Mouse (Mus musculus) liver, embryonic 12.5 days (tissue): ENCODE measurements around the gene Lrba. TPM values are rescaled to one million over a fixed set of nuclear protein-coding genes. Genes with fewer than 3 reads are reported as not detected.

Experiments used
- ATAC-seq: fragments of 200-750 bp; cut with Nextera tagmentation; 2 replicates; pipeline ENCODE4 v1.8.0; 2017; ENCODE audit warnings: moderate number of reproducible peaks, mild to moderate bottlenecking, moderate library complexity
- H3K27ac ChIP-seq: fragments of 300-500 bp; sonication (generic); 2 replicates; pipeline ENCODE4 v1.5.1; 2016; ENCODE audit warnings: mild to moderate bottlenecking
- H3K27me3 ChIP-seq: fragments of 300-500 bp; sonication (generic); replicated peaks from 2 replicates; pipeline ENCODE4 v1.6.1; 2016; ENCODE audit warnings: mild to moderate bottlenecking, moderate library complexity
- H3K36me3 ChIP-seq: fragments of 300-500 bp; sonication (generic); 2 replicates; pipeline ENCODE4 v1.6.1; 2016; ENCODE audit warnings: mild to moderate bottlenecking, moderate library complexity
- H3K4me1 ChIP-seq: fragments of 300-500 bp; sonication (generic); 2 replicates; pipeline ENCODE4 v1.6.1; 2016
- H3K4me2 ChIP-seq: fragments of 300-500 bp; sonication (generic); 2 replicates; pipeline ENCODE4 v1.6.1; 2016; ENCODE audit warnings: mild to moderate bottlenecking, moderate library complexity
- H3K4me3 ChIP-seq: fragments of 300-500 bp; sonication (generic); 2 replicates; pipeline ENCODE4 v1.5.1; 2016; ENCODE audit warnings: mild to moderate bottlenecking, moderate library complexity
- H3K9ac ChIP-seq: fragments of 300-500 bp; sonication (generic); 2 replicates; pipeline ENCODE4 v1.6.1; 2016; ENCODE audit warnings: mild to moderate bottlenecking, moderate library complexity
- H3K9me3 ChIP-seq: fragments of 300-500 bp; sonication (generic); replicated peaks from 2 replicates; pipeline ENCODE4 v1.6.1; 2016; ENCODE audit warnings: mild to moderate bottlenecking, moderate library complexity
- WGBS: fragments of 180-500 bp; shearing (Covaris S2); methylation state at CpG from one replicate; pipeline ENCODE4 v1.1.7; 2016; ENCODE audit not compliant: insufficient replicate concordance; 5-methylcytosine and 5-hydroxymethylcytosine counted together
- polyA plus RNA-seq: library from polyadenylated mRNA; unstranded; fragments of >200 nt; fragmentation: Nextera tagmentation; extraction: Ambion mirVana; gene quantifications from 2 replicates; pipeline ENCODE4 v1.2.1, GENCODE M21; 2016

The Lrba gene
- polyA plus RNA-seq, 1 experiment from 2014 or later = 3.6 TPM

DNA sequence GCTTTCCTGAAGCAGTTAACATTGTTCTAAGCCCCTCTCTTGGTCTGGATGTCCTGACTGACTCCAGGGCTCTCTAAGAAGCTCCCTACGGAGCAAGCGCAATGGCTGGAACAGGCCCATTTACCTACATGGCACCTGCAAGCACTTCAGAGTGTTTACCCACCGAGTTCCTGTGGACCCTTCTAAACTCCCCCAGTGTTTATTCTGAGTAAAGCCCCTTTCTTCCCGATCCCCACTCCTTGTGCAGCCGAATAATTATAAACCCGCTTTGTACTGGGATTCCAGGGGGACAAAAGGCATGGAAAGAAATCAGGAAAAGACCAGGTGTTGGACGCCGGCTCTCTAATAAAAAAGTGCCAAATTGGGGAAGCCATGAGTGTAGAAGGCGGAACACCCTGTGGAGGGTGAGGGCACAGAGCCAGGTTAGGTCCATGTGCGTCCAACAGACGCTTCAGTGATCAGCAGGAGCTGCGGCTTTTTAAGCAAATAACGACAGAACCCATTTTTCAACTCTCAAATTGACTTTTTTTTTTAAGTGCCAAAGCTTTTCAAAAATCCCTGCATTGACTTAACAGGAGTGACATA is 593.6 kb downstream of the Lrba start:
- H3K27ac ChIP-seq = no peak overlapping the region
- H3K36me3 ChIP-seq = no peaks in the 10 kb centered on the region
- no peak overlapping the region for H3K9ac ChIP-seq
- ATAC-seq = no peak
- H3K27me3 ChIP-seq = 0 out of 2 replicates have a peak, but pooled peaks cover 2% of the 10 kb centered on the region
- H3K9me3 ChIP-seq = no peaks in the 10 kb centered on the region
- H3K4me3 ChIP-seq = no peak overlapping the region
- H3K4me2 ChIP-seq = no peak overlapping the region
- 75% methylated on average over 13 of the region's 13 CpGs for WGBS
- H3K4me1 ChIP-seq = no peaks in the 10 kb centered on the region

DNA sequence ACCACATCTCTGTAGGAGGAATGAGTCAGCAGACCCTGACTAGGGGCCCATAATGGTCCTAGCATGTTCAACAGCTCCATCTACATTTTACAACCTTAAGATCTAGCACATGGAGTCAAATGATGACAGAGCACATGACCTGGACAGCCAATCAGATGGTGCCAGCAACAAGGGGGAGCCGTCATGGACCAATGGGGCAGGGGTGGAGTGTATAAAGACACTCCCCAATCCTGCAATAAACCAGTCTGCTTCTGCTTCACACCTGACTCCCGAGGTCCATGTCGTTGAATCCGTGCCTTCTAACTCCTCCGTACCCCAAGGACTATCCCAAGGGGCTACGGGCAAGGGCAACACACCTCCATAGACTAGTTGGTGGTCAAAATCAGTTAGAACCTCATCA is 594.9 kb downstream of the Lrba start:
- H3K4me3 ChIP-seq = no peak overlapping the region
- H3K4me2 ChIP-seq = no peak overlapping the region
- no peak for ATAC-seq
- no peaks in the 10 kb centered on the region for H3K36me3 ChIP-seq
- 0 out of 2 replicates have a peak, but pooled peaks cover 2% of the 10 kb centered on the region for H3K27me3 ChIP-seq
- H3K4me1 ChIP-seq = no peaks in the 10 kb centered on the region
- no peak overlapping the region for H3K27ac ChIP-seq
- 89% methylated on average over 6 of the region's 6 CpGs for WGBS
- H3K9me3 ChIP-seq = no peaks in the 10 kb centered on the region
- no peak overlapping the region for H3K9ac ChIP-seq

DNA sequence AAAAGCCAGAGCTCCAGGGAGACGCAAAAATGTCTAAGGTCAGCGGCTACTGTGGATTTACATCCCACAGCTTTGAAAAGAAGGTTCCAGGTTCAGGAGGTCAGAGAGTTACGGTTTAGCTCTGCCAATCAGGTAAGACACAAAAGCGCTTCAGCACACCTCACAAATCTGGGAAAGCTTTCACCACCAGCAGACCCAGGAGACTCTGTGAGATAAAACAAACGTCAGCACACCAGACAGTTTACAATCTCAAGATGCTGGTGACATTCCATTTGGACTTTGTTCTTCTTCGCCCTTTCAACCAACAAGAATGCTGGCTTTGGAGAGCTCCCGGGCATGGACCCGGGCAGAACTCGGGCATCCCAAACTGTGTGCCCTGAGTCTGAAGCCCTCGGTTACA is 595.9 kb downstream of the Lrba start:
- no peak overlapping the region for H3K9ac ChIP-seq
- H3K4me1 ChIP-seq = no peaks in the 10 kb centered on the region
- 64% methylated on average over 10 of the region's 10 CpGs for WGBS
- no peak for ATAC-seq
- 0 out of 2 replicates have a peak, but pooled peaks cover 2% of the 10 kb centered on the region for H3K27me3 ChIP-seq
- H3K27ac ChIP-seq = no peak overlapping the region
- H3K4me2 ChIP-seq = no peak overlapping the region
- H3K4me3 ChIP-seq = no peak overlapping the region
- H3K9me3 ChIP-seq = no peaks in the 10 kb centered on the region
- no peaks in the 10 kb centered on the region for H3K36me3 ChIP-seq

DNA sequence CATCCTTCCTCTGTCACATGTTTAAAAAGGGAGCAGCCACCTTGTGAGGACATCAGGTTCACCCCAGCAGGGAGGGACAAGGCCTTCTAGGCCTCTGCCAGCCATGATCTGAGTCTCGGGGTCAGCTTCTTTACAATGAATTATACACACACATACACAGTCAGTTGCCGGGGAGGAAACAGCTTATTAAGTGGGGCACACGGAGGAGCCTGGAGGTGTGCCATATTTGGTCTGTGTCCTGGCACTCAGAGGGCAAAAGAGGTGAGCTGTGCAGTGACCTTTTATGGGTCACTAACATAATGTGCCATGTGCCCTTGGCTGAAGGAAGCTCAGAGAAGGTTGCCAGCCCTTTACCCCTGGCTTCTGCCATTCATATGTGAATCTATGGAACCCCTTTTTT is 596.9 kb downstream of the Lrba start:
- Histone ChIP-seq H3K36me3 (no peaks in the 10 kb centered on the region), H3K9me3 (no peaks in the 10 kb centered on the region), H3K27ac (no peak overlapping the region), H3K4me2 (no peak overlapping the region), H3K4me1 (no peaks in the 10 kb centered on the region), H3K4me3 (no peak overlapping the region), H3K9ac (no peak overlapping the region), H3K27me3 (0 out of 2 replicates have a peak, but pooled peaks cover 2% of the 10 kb centered on the region)
- ATAC-seq = no peak
- WGBS = 77% methylated on average over 3 of the region's 3 CpGs

DNA sequence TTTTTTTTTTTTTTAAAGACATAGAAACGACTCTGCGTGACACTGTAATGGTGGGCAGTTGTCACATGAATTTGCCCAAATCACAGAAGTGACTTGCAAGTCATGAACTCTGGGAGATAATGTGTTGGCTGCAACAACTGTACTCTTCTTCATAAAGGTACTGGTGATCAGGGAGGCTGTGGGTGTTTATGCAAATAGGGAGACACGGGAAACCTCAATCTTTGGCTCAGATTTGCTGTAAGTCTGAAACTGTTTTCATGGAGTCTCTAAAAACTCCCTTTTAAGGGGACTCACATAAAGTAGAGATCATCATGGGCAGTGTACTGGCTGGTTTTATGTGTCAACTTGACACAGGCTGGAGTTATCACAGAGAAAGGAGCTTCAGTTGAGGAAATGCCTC is 603.0 kb downstream of the Lrba start:
- no peak overlapping the region for H3K4me2 ChIP-seq
- no peak overlapping the region for H3K4me3 ChIP-seq
- no peaks in the 10 kb centered on the region for H3K4me1 ChIP-seq
- H3K36me3 ChIP-seq = no peaks in the 10 kb centered on the region
- H3K27me3 ChIP-seq = no peaks in the 10 kb centered on the region
- no peak overlapping the region for H3K27ac ChIP-seq
- no peak for ATAC-seq
- no peak overlapping the region for H3K9ac ChIP-seq
- no peaks in the 10 kb centered on the region for H3K9me3 ChIP-seq
- WGBS = 60% methylated on average over 3 of the region's 3 CpGs

DNA sequence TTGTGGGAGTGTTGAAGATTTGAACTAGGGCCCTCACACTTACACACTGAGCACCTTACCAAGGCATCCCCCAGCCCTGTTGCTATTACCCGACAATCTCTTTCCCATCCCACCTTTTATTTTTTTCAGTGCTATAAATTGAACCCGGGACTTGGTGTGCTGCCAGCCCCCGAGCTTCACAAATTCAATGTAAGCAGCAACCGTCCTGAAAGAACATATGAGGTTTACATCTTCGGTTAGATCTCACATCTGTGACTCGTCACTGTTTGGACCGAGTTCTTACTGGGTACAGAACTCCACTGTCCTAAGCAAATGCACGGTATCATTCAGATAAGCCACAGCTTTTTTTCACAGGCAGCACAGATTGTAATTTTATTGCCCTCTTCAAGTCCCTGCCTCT is 607.6 kb downstream of the Lrba start:
- Histone ChIP-seq H3K27me3 (no peaks in the 10 kb centered on the region), H3K4me1 (no peaks in the 10 kb centered on the region), H3K4me3 (no peak overlapping the region), H3K9me3 (no peaks in the 10 kb centered on the region), H3K36me3 (no peaks in the 10 kb centered on the region), H3K4me2 (no peak overlapping the region), H3K9ac (no peak overlapping the region), H3K27ac (no peak overlapping the region)
- WGBS = 64% methylated on average over 8 of the region's 8 CpGs
- ATAC-seq = no peak

Other genes starting within 250 kb of the Lrba start
- not detected in 2 replicates for gene Prss48, start 222.2 kb upstream of the Lrba start, polyA plus RNA-seq
- 1,175 and 1,195 TPM in 2 replicates for gene Rps3a1, start 82.0 kb upstream of the Lrba start, polyA plus RNA-seq